ENCODE assay signal across 17 mouse cellular contexts in the genomic region with DNA sequence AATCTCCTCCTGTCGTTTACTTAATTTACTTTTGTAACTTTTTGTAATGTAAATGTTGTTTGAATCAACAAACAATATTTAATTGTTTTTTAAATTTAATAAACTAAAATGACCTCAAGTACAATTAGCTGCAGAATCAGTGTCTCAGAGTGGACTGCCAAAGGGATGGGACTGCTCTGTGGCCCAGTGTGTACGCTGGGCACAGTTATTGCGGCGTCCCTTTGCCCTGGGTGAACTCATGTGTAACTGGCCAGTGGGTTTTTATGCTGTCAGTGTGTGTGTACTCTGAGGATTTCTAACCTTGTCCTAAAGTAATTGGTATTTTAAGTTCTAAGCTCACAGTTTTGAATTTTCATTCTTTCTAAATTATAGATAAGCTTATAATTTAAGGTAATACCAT.
"Had no signal": no experiment of that assay in that cellular context is flagged by ENCODE, and none has a peak within 500 bp of the region (broad histone marks: within the 10 kb centered on the region; RNA-seq: fewer than 3 reads in every experiment).

No protein-coding gene starts in this region.

- H3K9ac ChIP-seq: lung, embryonic 15.5 days; midbrain, embryonic 13.5 days; midbrain, embryonic 15.5 days; neural tube, embryonic 12.5 days; stomach, embryonic 15.5 days had no signal

- H3K27ac ChIP-seq: lung, embryonic 15.5 days; macrophage; midbrain, embryonic 13.5 days; midbrain, embryonic 15.5 days; neural tube, embryonic 12.5 days; stomach, embryonic 15.5 days; stomach, postnatal 0 days had no signal

- H3K27me3 ChIP-seq: lung, embryonic 15.5 days; megakaryocyte, embryonic 14.5 days; midbrain, embryonic 13.5 days; midbrain, embryonic 15.5 days; neural tube, embryonic 12.5 days; stomach, embryonic 15.5 days had no signal

- H3K9me3 ChIP-seq: lung, embryonic 15.5 days; megakaryocyte, embryonic 14.5 days; midbrain, embryonic 13.5 days; midbrain, embryonic 15.5 days; neural tube, embryonic 12.5 days; stomach, embryonic 15.5 days had no signal

- DNase-seq: lung, adult 2 months; lung, postnatal 14 days; lung, postnatal 36 days; right cerebral cortex, postnatal 14 days; thymus, adult 2 months; thymus, postnatal 25 days; thymus, postnatal 4 days had no signal

- H3K4me3 ChIP-seq: lung, embryonic 15.5 days; megakaryocyte, embryonic 14.5 days; midbrain, embryonic 13.5 days; midbrain, embryonic 15.5 days; neural tube, embryonic 12.5 days; stomach, embryonic 15.5 days had no signal

- H3K36me3 ChIP-seq: lung, embryonic 15.5 days had no signal

- ATAC-seq: lung, postnatal 0 days; midbrain, embryonic 13.5 days; midbrain, embryonic 15.5 days had no signal

- H3K4me1 ChIP-seq: lung, embryonic 15.5 days; midbrain, embryonic 13.5 days; midbrain, embryonic 15.5 days; neural tube, embryonic 12.5 days; stomach, embryonic 15.5 days had no signal

- H3K4me2 ChIP-seq: lung, embryonic 15.5 days; midbrain, embryonic 11.5 days; midbrain, embryonic 13.5 days; midbrain, embryonic 15.5 days; neural tube, embryonic 12.5 days; stomach, embryonic 15.5 days had no signal
